Mouse (Mus musculus) ovary, adult 18-20 months (tissue): Measurements from ENCODE around the gene Pcnx.

Experiments
- DNase-seq: peaks from one replicate; pipeline ENCODE4 v3.0.0; 2022; ENCODE audit warnings: low spot score, mixed read lengths

Gene Pcnx

DNA sequence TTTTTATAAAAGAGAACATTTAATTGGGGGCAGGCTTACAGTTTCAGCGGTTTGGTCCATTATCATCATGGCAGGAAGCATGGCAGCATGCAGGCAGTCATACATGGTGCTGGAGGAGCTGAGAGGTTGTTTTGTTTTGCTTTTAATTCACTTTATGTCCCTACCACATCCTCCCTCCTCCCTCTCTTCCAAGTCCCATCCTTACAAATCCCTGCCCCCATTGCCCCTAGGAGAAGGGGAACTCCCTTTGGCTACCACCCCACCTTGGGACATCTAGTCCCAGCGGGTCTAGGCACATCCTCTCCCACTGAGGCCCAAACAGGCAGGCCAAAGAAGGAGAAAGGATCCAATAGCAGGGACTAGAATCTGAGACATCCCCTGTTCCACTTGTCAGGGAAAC lies 44.6 kb downstream of the Pcnx start:
- DNase-seq, result no peak

GRCm38 (mm10) chr12:81905865-81906264 lies 46.0 kb downstream of the Pcnx start:
- DNase-seq, result no peak

DNA sequence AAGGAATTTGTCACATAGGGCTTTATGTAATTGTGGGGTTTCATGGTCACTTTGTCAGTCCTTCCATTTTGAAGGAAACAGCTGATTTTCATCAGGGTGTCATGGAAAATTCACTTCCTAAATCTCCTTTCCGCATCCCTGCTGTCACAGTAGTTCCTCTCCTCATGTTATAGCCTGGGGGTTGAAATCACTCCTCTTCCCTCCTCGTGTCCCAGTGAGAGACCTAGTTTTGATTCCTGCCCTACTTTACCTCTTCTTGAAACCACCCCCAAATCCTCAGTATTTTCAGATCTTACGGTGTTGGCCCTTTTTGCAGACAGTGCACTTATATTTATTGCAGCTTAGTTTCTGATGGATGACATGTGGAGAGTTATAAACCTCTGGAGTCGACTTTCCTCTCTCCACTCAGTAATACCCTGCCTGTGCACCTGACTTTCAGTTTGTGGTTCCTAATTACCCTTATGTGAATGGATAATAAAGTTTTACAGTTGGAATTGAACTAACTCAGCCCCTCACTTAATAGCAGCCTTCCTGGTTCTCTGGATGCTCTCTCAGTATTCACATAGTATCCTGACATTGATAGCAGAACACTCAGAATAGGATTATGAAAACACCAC lies 48.0 kb downstream of the Pcnx start:
- no peak for DNase-seq

DNA sequence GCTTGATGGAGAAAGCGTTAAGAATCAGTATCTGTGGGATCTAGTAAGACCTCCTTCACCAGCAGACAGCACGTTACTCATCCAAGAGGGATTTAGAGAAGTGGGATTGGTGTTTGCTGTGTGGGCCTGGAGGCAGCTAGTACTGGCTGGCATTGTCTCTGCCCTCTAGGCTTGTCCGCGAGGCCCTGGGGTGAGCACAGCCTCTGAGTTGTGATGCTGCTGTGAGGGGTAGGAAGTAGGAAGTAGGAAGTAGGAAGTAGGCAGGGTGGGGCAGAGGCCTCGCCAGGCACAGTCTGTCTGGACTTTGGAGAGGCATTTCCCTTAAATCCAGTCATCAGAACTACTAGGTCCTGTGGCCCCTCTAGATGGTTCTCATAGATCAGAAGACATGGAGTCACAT lies 50.6 kb downstream of the Pcnx start:
- no peak for DNase-seq

DNA sequence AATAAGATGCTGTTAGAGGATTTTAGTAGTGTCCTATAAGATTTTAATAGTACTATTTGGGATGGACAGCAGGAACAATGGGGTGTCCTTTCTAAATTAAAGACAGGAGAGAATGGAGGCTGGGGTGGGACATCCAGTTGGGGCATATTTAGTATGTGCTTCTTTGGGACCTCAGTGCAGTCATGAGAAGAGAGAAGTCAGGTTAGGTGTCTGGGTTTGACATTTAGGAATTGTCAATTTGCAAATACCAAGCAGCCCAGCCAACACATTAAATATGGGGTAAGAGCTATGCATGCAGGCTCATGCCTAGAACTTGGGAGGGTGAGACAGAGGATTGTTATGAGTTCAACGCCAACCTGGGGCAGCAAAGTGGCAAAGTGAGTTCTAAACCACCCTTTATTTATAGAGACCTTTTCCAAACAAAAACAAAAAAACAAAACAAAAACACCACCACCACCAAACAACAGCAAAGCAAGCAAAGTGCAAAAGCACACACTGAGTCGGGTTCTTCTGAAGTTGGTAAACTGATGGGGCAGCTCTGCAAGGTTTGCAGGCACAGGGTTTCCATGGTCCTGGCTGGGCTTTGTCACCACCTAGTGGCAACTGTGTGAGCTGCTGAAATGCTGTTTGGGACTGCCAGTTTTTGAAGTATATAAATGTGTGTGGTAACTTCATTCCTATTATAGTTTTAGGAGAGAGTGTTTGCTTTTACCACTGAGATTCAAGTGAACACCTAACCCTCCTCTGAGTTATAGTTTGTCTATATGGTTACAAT lies 55.5 kb downstream of the Pcnx start:
- DNase-seq, result peak; percentile 28

GRCm38 (mm10) chr12:81918346-81918745 lies 58.5 kb downstream of the Pcnx start:
- DNase-seq, result no peak

DNA sequence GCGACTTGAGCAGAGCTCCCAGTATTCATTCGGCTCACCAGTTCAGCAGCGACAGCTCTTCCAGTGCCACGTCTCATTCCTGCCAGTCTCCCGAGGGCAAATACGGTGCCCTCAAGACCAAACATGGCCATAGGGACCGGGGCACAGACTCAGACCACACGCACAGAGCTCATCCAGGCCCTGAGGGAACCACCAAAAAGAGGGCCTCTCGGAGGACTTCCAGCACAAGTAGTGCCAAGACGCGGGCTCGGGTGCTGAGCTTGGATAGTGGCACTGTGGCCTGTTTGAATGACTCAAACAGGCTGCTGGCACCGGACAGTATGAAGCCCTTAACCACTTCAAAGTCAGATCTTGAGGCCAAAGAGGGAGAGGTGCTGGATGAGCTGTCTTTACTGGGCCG lies 59.1 kb downstream of the Pcnx start:
- no peak for DNase-seq

GRCm38 (mm10) chr12:81920027-81920426 lies 60.2 kb downstream of the Pcnx start:
- no peak for DNase-seq

GRCm38 (mm10) chr12:81920614-81921013 lies 60.8 kb downstream of the Pcnx start:
- no peak for DNase-seq

DNA sequence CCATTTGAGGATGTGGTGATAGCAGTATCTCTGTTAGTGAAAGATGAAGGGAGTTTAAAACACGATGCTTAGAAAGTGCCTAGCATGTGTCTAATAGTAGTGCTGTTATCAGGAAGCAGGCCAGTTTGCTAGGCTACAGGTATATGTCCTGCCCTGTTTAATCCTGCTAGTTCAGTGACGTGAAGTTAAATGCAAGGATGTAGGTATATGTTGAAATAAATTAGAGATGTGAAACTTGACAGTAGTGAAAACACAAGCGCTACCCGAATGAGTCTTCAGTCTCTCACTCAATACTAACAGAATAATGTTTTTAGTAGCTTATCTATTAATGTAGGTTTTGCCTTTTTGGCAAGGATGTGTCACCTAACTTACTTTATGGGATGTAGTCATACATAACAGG lies 62.0 kb downstream of the Pcnx start:
- no peak for DNase-seq

- DNase-seq, result no peak
These were observed 63.0 kb downstream of the Pcnx start for GRCm38 (mm10) chr12:81922838-81923237.

GRCm38 (mm10) chr12:81927163-81927562 lies 67.3 kb downstream of the Pcnx start:
- DNase-seq, result no peak

DNA sequence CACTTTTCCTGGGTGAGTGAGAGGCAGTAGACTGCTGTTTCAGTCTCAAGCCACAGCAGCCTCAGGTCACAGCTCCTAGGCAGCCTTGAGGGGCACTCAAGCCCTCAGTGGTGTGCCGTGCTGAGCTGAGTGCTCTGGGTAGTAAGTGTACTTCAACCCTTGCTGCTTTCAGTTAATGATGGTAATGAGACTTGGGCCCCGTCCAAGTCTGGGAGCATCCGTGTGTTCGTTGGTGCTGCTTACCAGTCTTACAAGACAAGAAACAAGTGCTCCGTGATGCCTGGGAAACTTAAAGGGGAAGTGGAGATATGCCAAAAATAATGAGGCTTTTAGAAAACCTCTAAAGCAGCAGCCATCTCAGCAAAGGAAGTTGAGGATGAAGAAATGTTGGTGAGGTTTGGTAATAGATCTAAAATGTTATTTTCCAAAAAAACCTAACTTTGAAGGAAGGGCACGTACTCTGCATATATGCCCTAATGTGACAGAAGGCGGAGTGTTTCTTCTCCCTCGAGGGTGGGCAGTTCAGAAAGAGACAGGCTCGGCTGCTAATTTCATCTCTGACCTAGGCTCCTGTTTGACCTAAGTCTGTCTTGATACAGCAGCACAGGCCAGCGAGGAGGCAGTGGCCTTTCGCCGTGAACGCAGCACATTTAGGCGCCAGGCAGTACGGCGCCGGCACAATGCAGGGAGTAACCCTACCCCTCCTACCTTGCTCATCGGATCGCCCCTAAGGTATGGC lies 68.0 kb downstream of the Pcnx start:
- DNase-seq, result no peak

- no peak for DNase-seq
These were observed 68.6 kb downstream of the Pcnx start for GRCm38 (mm10) chr12:81928382-81928770.

- DNase-seq, result no peak
These were observed 72.2 kb downstream of the Pcnx start for GRCm38 (mm10) chr12:81932015-81932414.

DNA sequence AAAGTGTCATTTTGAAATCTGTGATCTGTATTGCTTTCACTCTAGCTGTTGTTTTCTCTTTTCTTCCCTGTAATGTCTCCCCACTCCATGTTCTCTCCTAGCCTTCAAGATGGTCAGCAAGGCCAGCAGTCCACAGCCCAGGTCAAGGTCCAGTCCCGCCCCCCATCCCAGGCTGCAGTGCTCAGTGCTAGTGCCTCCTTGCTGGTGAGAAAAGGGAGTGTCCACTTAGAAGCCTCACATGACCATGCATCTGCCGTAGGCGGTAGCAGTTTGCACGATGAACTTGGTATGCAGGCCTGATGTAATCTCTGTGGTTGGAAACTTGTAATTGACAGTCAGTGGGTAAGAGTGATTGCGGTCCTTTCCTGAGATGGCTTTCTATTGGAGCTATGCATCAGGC lies 73.6 kb downstream of the Pcnx start:
- DNase-seq, result no peak

GRCm38 (mm10) chr12:81934510-81934909 lies 74.7 kb downstream of the Pcnx start:
- no peak for DNase-seq

DNA sequence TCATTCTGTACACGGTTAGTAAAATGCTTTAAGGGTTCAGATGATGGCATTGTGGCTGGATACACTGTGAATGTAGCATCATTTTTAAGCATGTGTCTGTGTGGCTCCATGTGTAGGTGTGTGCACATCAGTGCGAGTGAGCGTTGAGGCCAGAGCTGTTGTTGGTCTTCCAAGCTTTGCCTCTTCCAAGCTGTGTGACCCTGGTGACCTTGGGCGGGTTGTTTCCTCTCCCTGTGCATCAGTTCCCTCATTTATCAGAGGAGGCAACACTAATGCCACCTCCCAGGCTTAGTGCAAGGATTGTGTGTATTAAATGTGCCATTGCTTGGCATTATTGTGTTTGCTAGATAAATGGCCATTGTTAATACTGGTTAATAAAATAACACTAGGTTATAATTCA lies 76.2 kb downstream of the Pcnx start:
- no peak for DNase-seq

- no peak for DNase-seq
These were observed 81.4 kb downstream of the Pcnx start for GRCm38 (mm10) chr12:81941191-81941590.

GRCm38 (mm10) chr12:81943331-81944062 lies 83.7 kb downstream of the Pcnx start:
- DNase-seq, result no peak

- DNase-seq, result no peak
These were observed 89.2 kb downstream of the Pcnx start for GRCm38 (mm10) chr12:81949026-81949425.

- no peak for DNase-seq
These were observed 90.2 kb downstream of the Pcnx start for GRCm38 (mm10) chr12:81950016-81950415.

- no peak for DNase-seq
These were observed 98.5 kb downstream of the Pcnx start for GRCm38 (mm10) chr12:81958351-81958750.
